Mouse (Mus musculus): ENCODE measurements around the gene Tmem131. TPM values are rescaled to one million over a fixed set of nuclear protein-coding genes. Genes with fewer than 3 reads are reported as not detected.

Gene Tmem131
- polyA plus RNA-seq, 1 experiment from 2014 or later: 23.1 TPM

DNA sequence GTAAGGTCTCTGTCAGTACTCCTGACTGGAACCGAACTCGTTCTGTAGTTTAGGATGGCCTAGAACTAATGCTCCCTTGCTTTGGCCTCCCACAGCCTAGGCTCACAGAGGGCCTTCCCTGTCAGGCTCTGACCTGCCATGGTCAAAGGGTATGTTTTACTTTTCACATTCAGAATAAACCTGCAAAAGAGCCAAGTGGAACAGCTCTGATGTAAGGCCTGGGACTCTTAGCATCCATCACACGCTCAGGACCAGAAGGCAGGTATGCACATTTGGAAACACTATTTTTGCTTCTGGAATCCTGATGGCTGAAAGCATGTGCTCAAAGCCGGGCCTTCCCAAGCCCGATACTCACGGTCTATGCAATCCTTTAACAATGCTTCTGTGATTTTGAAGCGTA is 131.7 kb downstream of the Tmem131 start:
- ATAC-seq (ENCODE audit: low FRiP score, low TSS enrichment): no peak
- H3K27me3 ChIP-seq (ENCODE audit: control insufficient read depth, insufficient read depth, low read length): no peaks in the 10 kb centered on the region
- no peak overlapping the region for H3K4me3 ChIP-seq (replicated peaks; ENCODE audit: low read depth, low read length)
- no peak for DNase-seq
- WGBS: 97% methylated on average over 7 of the region's 7 CpGs
- no peaks in the 10 kb centered on the region for H3K9me3 ChIP-seq (ENCODE audit: control insufficient read depth, low read length)
- no peak overlapping the region for H3K27ac ChIP-seq (replicated peaks; ENCODE audit: low read depth, low read length)
- H3K36me3 ChIP-seq (ENCODE audit: control insufficient read depth, insufficient read depth, low read length): peaks cover 85% of the 10 kb centered on the region
- no peak overlapping the region for H3K9ac ChIP-seq (replicated peaks; ENCODE audit: low read length)
- H3K4me1 ChIP-seq (ENCODE audit: control insufficient read depth, insufficient read depth, low read length): no peaks in the 10 kb centered on the region
- no peak overlapping the region for H3K4me2 ChIP-seq (ENCODE audit: low read length)

DNA sequence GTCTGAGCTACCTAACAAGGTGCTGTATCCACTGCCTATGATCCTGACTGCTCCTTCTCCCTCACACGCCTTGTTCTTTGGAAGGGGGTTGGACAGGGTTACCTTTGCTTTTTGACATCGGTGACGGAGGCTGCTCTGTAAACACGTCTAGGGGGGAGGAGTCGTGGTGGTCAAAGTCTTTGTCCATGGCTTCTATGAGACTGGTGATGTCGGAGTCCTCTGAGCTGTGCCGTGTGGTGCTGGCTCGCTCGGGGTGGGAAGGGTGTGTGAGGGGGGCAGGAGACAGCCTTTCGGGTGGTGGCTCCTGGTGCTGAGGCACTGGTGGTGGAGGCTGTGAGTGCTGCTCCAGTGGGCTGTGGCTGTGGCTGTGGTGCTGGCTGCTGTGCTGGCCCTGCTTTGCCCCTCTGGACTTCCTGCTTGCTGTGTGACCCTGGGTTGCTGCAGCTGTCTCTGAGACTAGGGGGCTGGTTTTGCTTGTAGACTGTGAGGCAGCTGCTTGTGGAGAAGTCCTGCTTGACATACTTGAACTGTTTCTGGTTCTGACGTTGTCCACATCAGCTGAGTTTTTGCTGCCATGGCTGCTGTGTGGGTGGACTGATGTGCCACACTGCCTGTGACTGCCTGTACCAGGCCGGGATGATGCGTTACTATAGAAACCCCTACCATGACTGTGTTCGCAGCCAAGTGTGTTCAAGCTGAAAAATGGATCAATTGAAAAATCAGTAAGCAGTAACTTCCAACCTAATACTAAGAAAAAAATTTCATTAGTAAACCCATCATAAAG is 135.5 kb downstream of the Tmem131 start:
- no peak overlapping the region for H3K27ac ChIP-seq (replicated peaks; ENCODE audit: low read depth, low read length)
- no peaks in the 10 kb centered on the region for H3K4me1 ChIP-seq (ENCODE audit: control insufficient read depth, insufficient read depth, low read length)
- H3K4me2 ChIP-seq (ENCODE audit: low read length): no peak overlapping the region
- no peaks in the 10 kb centered on the region for H3K9me3 ChIP-seq (ENCODE audit: control insufficient read depth, low read length)
- no peak overlapping the region for H3K9ac ChIP-seq (replicated peaks; ENCODE audit: low read length)
- peaks cover 94% of the 10 kb centered on the region for H3K36me3 ChIP-seq (ENCODE audit: control insufficient read depth, insufficient read depth, low read length)
- 94% methylated on average over 14 of the region's 14 CpGs for WGBS
- H3K27me3 ChIP-seq (ENCODE audit: control insufficient read depth, insufficient read depth, low read length): no peaks in the 10 kb centered on the region
- DNase-seq (no peak), ATAC-seq (ENCODE audit: low FRiP score, low TSS enrichment) (no peak)
- H3K4me3 ChIP-seq (replicated peaks; ENCODE audit: low read depth, low read length): no peak overlapping the region

GRCm38 (mm10) chr1:36807086-36807485 is 136.4 kb downstream of the Tmem131 start:
- Histone ChIP-seq H3K4me1 (ENCODE audit: control insufficient read depth, insufficient read depth, low read length) (no peaks in the 10 kb centered on the region), H3K36me3 (ENCODE audit: control insufficient read depth, insufficient read depth, low read length) (peaks cover 94% of the 10 kb centered on the region), H3K27me3 (ENCODE audit: control insufficient read depth, insufficient read depth, low read length) (no peaks in the 10 kb centered on the region), H3K4me3 (replicated peaks; ENCODE audit: low read depth, low read length) (no peak overlapping the region), H3K9ac (replicated peaks; ENCODE audit: low read length) (no peak overlapping the region), H3K9me3 (ENCODE audit: control insufficient read depth, low read length) (no peaks in the 10 kb centered on the region), H3K27ac (replicated peaks; ENCODE audit: low read depth, low read length) (no peak overlapping the region), H3K4me2 (ENCODE audit: low read length) (no peak overlapping the region)
- ATAC-seq (ENCODE audit: low FRiP score, low TSS enrichment): no peak
- DNase-seq: no peak
- 94% methylated on average over 1 of the region's 1 CpGs for WGBS

DNA sequence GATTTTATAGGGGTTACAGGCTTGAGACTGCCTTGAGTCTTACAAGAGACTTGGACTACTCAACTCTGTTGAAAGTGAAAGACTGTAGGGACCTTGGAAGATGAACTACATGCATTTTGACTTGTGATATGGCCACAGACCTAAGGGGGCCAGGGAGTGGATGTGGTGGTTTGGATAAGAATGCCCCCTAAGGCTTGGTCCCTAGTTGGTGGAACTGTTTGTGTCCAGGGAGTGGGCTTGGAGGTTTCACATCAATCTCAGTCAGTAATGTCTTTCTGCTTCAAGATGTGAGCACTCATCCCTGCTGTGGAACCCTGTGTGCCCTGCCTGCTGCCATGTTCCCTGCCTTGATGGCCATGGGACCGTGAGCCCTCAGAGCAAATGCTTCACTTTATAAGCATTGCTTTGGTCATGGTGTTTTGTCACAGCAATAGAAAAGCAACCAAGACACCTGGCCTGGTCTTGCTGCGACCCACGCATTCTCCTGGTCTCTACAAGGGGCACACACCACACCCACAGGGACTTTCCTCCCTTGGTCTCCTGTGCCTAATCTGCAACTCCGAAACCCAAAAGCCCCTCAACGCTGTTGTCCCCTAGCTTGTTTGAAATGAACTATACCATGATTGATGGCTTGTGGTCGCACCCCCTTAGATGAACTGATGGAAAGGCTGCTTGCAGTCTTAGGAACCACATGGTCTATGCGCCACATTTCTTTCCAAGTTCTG is 137.1 kb downstream of the Tmem131 start:
- H3K36me3 ChIP-seq (ENCODE audit: control insufficient read depth, insufficient read depth, low read length): peaks cover 94% of the 10 kb centered on the region
- no peak for ATAC-seq (ENCODE audit: low FRiP score, low TSS enrichment)
- whole genome bisulfite sequencing: 95% methylated on average over 7 of the region's 7 CpGs
- H3K4me1 ChIP-seq (ENCODE audit: control insufficient read depth, insufficient read depth, low read length): no peaks in the 10 kb centered on the region
- H3K4me2 ChIP-seq (ENCODE audit: low read length): no peak overlapping the region
- H3K27me3 ChIP-seq (ENCODE audit: control insufficient read depth, insufficient read depth, low read length): no peaks in the 10 kb centered on the region
- DNase-seq: no peak
- no peak overlapping the region for H3K9ac ChIP-seq (replicated peaks; ENCODE audit: low read length)
- H3K4me3 ChIP-seq (replicated peaks; ENCODE audit: low read depth, low read length): no peak overlapping the region
- no peaks in the 10 kb centered on the region for H3K9me3 ChIP-seq (ENCODE audit: control insufficient read depth, low read length)
- no peak overlapping the region for H3K27ac ChIP-seq (replicated peaks; ENCODE audit: low read depth, low read length)

DNA sequence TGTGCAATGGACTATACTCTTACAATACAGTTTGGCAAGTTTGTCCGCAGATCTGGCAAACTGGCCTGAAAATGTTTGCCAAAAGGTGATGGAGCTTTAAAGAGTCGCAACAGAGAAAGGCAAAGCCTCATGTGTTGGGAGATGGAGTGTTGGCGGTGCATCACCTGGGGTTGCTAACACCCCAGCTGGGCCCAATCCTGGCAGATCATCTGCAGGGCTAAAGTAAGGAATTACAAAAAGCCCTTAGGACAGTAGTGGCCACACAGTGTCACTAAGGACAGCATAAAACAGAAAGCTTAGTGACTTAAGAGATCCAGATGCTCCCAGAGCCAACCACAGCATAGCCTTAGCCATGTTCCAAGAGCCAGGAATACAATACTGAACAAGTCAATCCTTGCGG is 138.6 kb downstream of the Tmem131 start:
- Histone ChIP-seq H3K4me3 (replicated peaks; ENCODE audit: low read depth, low read length) (no peak overlapping the region), H3K27ac (replicated peaks; ENCODE audit: low read depth, low read length) (no peak overlapping the region), H3K9me3 (ENCODE audit: control insufficient read depth, low read length) (no peaks in the 10 kb centered on the region), H3K27me3 (ENCODE audit: control insufficient read depth, insufficient read depth, low read length) (no peaks in the 10 kb centered on the region), H3K36me3 (ENCODE audit: control insufficient read depth, insufficient read depth, low read length) (peaks cover 87% of the 10 kb centered on the region), H3K9ac (replicated peaks; ENCODE audit: low read length) (no peak overlapping the region), H3K4me1 (ENCODE audit: control insufficient read depth, insufficient read depth, low read length) (no peaks in the 10 kb centered on the region), H3K4me2 (ENCODE audit: low read length) (no peak overlapping the region)
- no peak for ATAC-seq (ENCODE audit: low FRiP score, low TSS enrichment)
- DNase-seq: no peak
- WGBS: 97% methylated on average over 4 of the region's 4 CpGs

- Histone ChIP-seq H3K4me2 (ENCODE audit: low read length) (no peak overlapping the region), H3K9me3 (ENCODE audit: control insufficient read depth, low read length) (no peaks in the 10 kb centered on the region), H3K36me3 (ENCODE audit: control insufficient read depth, insufficient read depth, low read length) (peaks cover 87% of the 10 kb centered on the region), H3K27me3 (ENCODE audit: control insufficient read depth, insufficient read depth, low read length) (no peaks in the 10 kb centered on the region), H3K27ac (replicated peaks; ENCODE audit: low read depth, low read length) (no peak overlapping the region), H3K4me3 (replicated peaks; ENCODE audit: low read depth, low read length) (no peak overlapping the region), H3K4me1 (ENCODE audit: control insufficient read depth, insufficient read depth, low read length) (no peaks in the 10 kb centered on the region), H3K9ac (replicated peaks; ENCODE audit: low read length) (no peak overlapping the region)
- 85% methylated on average over 9 of the region's 9 CpGs for WGBS
- ATAC-seq (ENCODE audit: low FRiP score, low TSS enrichment) (no peak), DNase-seq (no peak)
Observed at GRCm38 (mm10) chr1:36804259-36804658, 139.2 kb downstream of the Tmem131 start.

DNA sequence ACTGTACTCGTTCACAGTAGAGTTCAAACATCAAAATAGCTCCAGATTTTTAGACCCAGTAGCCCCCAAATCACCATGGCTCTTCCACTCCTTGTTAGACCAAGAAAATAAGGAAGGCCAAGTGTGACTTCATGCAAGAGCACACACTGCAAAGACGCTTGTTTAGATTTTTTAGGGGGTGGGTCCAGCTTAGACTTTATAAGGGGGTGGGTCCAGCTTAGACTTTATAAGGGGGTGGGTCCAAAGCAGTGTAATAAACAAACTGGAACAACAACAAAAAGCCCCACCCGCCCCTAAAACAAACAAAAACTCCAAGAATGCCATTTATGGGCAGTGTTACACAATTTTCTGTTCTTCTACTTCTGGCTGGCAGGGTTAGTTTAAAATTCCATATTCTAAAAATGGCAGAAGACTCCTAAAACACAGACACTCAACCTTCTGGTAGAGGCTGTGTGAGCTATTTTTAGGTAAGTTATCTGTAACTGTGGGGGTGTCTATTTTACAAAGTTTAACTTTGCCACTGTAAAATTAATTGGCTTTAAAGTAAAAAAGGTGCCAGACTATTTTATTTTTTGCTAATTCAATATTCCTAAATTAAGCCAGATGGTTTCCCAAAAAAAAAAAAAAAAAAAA is 143.0 kb downstream of the Tmem131 start:
- Histone ChIP-seq H3K4me2 (ENCODE audit: low read length) (no peak overlapping the region), H3K4me3 (replicated peaks; ENCODE audit: low read depth, low read length) (no peak overlapping the region), H3K9ac (replicated peaks; ENCODE audit: low read length) (no peak overlapping the region), H3K27ac (replicated peaks; ENCODE audit: low read depth, low read length) (no peak overlapping the region), H3K27me3 (ENCODE audit: control insufficient read depth, insufficient read depth, low read length) (no peaks in the 10 kb centered on the region), H3K36me3 (ENCODE audit: control insufficient read depth, insufficient read depth, low read length) (peaks cover 88% of the 10 kb centered on the region), H3K4me1 (ENCODE audit: control insufficient read depth, insufficient read depth, low read length) (no peaks in the 10 kb centered on the region), H3K9me3 (ENCODE audit: control insufficient read depth, low read length) (no peaks in the 10 kb centered on the region)
- DNase-seq (no peak), ATAC-seq (ENCODE audit: low FRiP score, low TSS enrichment) (no peak)
- 90% methylated on average over 3 of the region's 3 CpGs for WGBS

DNA sequence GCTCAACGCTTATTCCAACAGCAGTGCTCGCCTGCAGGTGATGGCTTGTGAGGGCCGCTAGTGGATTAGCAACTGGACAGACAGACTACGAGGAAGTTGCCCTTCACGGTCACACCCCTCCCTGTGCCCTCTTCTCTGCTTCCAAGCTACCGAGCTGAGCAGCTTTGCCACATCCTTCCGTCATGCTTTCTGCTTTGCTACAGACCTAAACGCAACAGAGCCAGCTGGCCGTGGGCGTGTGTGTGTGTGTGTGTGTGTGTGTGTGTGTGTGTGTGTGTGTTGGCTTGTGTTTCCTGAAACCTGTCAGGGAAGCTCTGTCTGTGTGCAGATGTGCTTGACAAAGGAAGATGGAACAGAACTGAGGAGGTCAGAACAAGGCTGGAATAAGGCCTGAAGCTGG is 146.0 kb downstream of the Tmem131 start:
- Histone ChIP-seq H3K9ac (replicated peaks; ENCODE audit: low read length) (no peak overlapping the region), H3K27ac (replicated peaks; ENCODE audit: low read depth, low read length) (no peak overlapping the region), H3K4me1 (ENCODE audit: control insufficient read depth, insufficient read depth, low read length) (no peaks in the 10 kb centered on the region), H3K36me3 (ENCODE audit: control insufficient read depth, insufficient read depth, low read length) (peaks cover 92% of the 10 kb centered on the region), H3K4me2 (ENCODE audit: low read length) (no peak overlapping the region), H3K27me3 (ENCODE audit: control insufficient read depth, insufficient read depth, low read length) (no peaks in the 10 kb centered on the region), H3K4me3 (replicated peaks; ENCODE audit: low read depth, low read length) (no peak overlapping the region), H3K9me3 (ENCODE audit: control insufficient read depth, low read length) (no peaks in the 10 kb centered on the region)
- DNase-seq (no peak), ATAC-seq (ENCODE audit: low FRiP score, low TSS enrichment) (no peak)
- 86% methylated on average over 10 of the region's 10 CpGs for WGBS
